Mouse (Mus musculus) liver, embryonic 14.5 days (tissue): Measurements from ENCODE around the gene Agt. TPM values are rescaled to one million over a fixed set of nuclear protein-coding genes. Genes with fewer than 3 reads are reported as not detected.

Experiments used
- ATAC-seq: fragments of 200-750 bp; cut with Nextera tagmentation; 2 replicates; pipeline ENCODE4 v1.8.0; 2017; ENCODE audit warnings: moderate number of reproducible peaks, mild to moderate bottlenecking, moderate library complexity; ENCODE audit not compliant: insufficient read depth
- DNase-seq, 3 experiments: peaks; one replicate each; pipeline ENCODE4 v3.0.0-alpha.2; 2012 to 2013; ENCODE audit warnings: low read depth in 3 of 3, low spot score in 3 of 3
- H3K27ac ChIP-seq: fragments of 300-500 bp; sonication (generic); 2 replicates; pipeline ENCODE4 v1.5.1; 2014; ENCODE audit warnings: moderate library complexity, mild to moderate bottlenecking, control low read depth, inconsistent platforms
- H3K27me3 ChIP-seq: fragments of 300-500 bp; sonication (generic); 2 replicates; pipeline ENCODE4 v1.6.1; 2014; ENCODE audit warnings: mild to moderate bottlenecking, low read length, moderate library complexity; ENCODE audit not compliant: control insufficient read depth, insufficient read depth
- H3K36me3 ChIP-seq: fragments of 300-500 bp; sonication (generic); replicated peaks from 2 replicates; pipeline ENCODE4 v1.6.1; 2014; ENCODE audit warnings: low read depth; ENCODE audit not compliant: control insufficient read depth, insufficient read depth
- H3K4me1 ChIP-seq, 2 experiments: fragments of 200-500 bp in 1 of 2; fragments of 300-500 bp in 1 of 2; sonication (generic) in 1 of 2; replicated peaks; 2 replicates each; pipeline ENCODE4 v1.6.1; 2012 to 2014; ENCODE audit warnings: antibody characterized with exemption in 1 of 2, inconsistent platforms in 1 of 2, low read length in 1 of 2; ENCODE audit not compliant: control insufficient read depth in 2 of 2, insufficient read depth in 2 of 2
- H3K4me2 ChIP-seq: fragments of 300-500 bp; sonication (generic); 2 replicates; pipeline ENCODE4 v1.6.1; 2014; ENCODE audit warnings: low read depth, mild to moderate bottlenecking, control low read depth, moderate library complexity
- H3K4me3 ChIP-seq, 2 experiments: fragments of 200-500 bp in 1 of 2; fragments of 300-500 bp in 1 of 2; sonication (generic) in 1 of 2; 2 replicates each; pipeline ENCODE4 v1.5.1; 2012 to 2014; ENCODE audit warnings: low read depth in 2 of 2, low read length in 2 of 2, mild to moderate bottlenecking in 2 of 2, control low read depth in 1 of 2, inconsistent platforms in 1 of 2, moderate library complexity in 1 of 2; ENCODE audit not compliant: insufficient read depth in 1 of 2
- H3K9ac ChIP-seq: fragments of 300-500 bp; sonication (generic); replicated peaks from 2 replicates; pipeline ENCODE4 v1.6.1; 2014; ENCODE audit warnings: mild to moderate bottlenecking, control low read depth, moderate library complexity
- H3K9me3 ChIP-seq: fragments of 300-500 bp; sonication (generic); 2 replicates; pipeline ENCODE4 v1.6.1; 2016; ENCODE audit warnings: low read length, mixed read lengths; ENCODE audit not compliant: control insufficient read depth
- CTCF ChIP-seq: IDR thresholded peaks from 2 replicates; pipeline ENCODE4 v1.5.1; 2016; ENCODE audit warnings: antibody characterized with exemption, low read depth, control low read depth
- EP300 ChIP-seq: IDR thresholded peaks from 2 replicates; pipeline ENCODE4 v1.6.1; 2016; ENCODE audit warnings: antibody characterized with exemption, low read depth
- WGBS: fragments of 180-500 bp; shearing (Covaris S2); extraction: QIAGEN DNeasy Blood & Tissue Kit; methylation state at CpG from one replicate; pipeline ENCODE4 v1.1.7; 2014; ENCODE audit not compliant: insufficient replicate concordance; 5-methylcytosine and 5-hydroxymethylcytosine counted together
- polyA plus RNA-seq, 2 experiments: library from polyadenylated mRNA; depleted of rRNA in 1 of 2; stranded (reverse) in 1 of 2; unstranded in 1 of 2; fragments of >200 nt; fragmentation: Nextera tagmentation in 1 of 2; extraction: Ambion mirVana in 1 of 2; gene quantifications; 2 replicates each; pipeline versions ENCODE4 v1.2.1 to v1.2.3; 2012 to 2014

Agt gene
- polyA plus RNA-seq, 2 experiments = 63.3 to 94.2 TPM

DNA sequence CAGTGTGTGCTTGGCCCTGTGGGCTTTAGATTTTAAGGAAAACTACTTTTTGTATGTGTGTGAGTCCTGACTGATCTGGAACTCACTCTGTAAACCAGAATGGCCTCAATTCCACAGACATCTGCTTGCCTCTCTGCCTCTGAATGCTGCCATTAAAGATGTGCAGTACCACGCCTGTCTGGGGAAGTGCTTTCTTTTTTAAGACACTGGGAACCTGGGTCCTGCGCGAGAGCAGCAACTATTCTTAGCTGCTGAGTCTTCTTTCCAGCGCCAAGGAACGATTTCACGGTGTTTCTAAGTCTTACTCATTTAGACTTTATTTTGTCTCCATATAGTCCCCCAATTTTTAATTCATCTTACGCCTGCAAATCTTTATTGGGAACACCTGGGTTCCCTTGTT, 22.7 kb downstream of the Agt start:
- H3K27ac ChIP-seq = no peak overlapping the region
- no peak overlapping the region for H3K4me2 ChIP-seq
- H3K9me3 ChIP-seq = no peaks in the 10 kb centered on the region
- no peak overlapping the region for H3K9ac ChIP-seq
- TF ChIP-seq EP300 = no peak
- H3K4me1 ChIP-seq = no peaks in the 10 kb centered on the region
- ATAC-seq (no peak), DNase-seq (no peak)
- H3K27me3 ChIP-seq = no peaks in the 10 kb centered on the region
- WGBS = 78% methylated on average over 7 of the region's 7 CpGs
- H3K4me3 ChIP-seq = no peak overlapping the region
- peaks cover 36% of the 10 kb centered on the region for H3K36me3 ChIP-seq

DNA sequence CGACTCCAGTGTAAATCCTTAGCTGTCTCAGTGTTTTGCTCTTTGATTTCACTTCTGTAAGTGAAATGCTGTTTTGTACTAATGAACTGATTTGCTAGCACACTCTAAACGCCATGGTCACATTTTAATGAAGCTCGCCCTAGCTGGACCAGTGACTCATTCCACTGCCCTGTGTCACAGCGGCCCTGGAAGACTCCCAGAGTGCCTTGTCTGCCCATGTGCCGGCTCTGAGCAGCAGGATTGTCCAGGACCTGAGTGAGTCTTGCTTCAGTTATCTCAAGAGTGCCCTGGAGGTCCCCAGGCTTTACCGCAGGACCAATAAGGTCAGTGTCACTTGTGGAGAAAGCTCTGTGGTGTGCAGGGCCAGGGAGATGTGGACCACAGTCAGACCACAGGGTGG, 23.1 kb downstream of the Agt start:
- Histone ChIP-seq H3K27ac (no peak overlapping the region), H3K27me3 (no peaks in the 10 kb centered on the region), H3K36me3 (peaks cover 40% of the 10 kb centered on the region), H3K9me3 (no peaks in the 10 kb centered on the region), H3K9ac (no peak overlapping the region), H3K4me3 (no peak overlapping the region), H3K4me1 (no peaks in the 10 kb centered on the region), H3K4me2 (no peak overlapping the region)
- WGBS = 76% methylated on average over 6 of the region's 6 CpGs
- DNase-seq (no peak), ATAC-seq (no peak)
- no peak for TF ChIP-seq EP300
- no peak for TF ChIP-seq CTCF

DNA sequence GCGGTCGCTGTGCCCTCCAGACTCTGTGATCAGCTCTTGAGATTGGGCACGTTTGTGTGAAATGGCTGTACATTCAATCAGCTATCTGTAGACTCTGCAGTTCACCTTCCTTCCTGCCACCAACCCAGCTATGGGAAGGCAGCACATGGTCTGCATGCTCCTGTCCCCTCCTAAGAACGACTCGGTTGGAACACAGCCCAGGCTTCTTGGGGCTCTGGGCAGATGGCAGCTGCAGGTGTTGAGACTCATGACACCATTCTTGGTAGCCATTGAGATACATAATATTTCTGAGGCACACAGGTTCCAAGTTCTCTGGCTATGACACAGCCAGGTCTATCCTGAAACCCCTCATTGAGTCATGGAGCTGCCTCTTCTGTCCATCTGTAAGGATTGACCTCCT, 26.2 kb downstream of the Agt start:
- no peaks in the 10 kb centered on the region for H3K27me3 ChIP-seq
- peaks cover 35% of the 10 kb centered on the region for H3K36me3 ChIP-seq
- 86% methylated on average over 5 of the region's 5 CpGs for WGBS
- peaks cover 0 to 4% of the 10 kb centered on the region in 2 experiments; a peak in 2 of 4 replicates for H3K4me1 ChIP-seq
- no peak for ATAC-seq
- H3K27ac ChIP-seq = no peak overlapping the region
- no peak overlapping the region for H3K9ac ChIP-seq
- H3K4me2 ChIP-seq = no peak overlapping the region
- H3K9me3 ChIP-seq = no peaks in the 10 kb centered on the region
- TF ChIP-seq CTCF (no peak), EP300 (no peak)
- H3K4me3 ChIP-seq = no peak overlapping the region
- no peak for DNase-seq

DNA sequence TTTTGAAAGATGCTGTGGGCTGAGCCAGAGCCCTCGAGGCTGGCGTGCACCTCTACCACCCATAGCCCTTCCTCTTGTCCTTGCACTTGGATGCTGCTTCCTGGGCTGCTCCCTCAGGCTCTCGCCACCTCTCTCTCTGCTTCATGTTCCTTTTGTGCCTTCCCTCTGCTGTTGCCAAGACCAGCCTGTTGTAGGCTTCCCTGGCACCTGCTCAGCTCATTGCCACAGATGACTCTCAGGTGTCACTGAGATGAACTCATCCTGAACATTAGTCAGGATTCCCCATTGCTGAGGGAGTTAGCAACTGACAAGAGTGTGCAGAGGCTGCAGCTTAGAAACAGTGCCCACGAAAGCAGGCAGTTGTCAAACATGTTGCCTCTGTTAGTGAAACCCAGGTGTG, 27.5 kb downstream of the Agt start:
- 77% methylated on average over 4 of the region's 4 CpGs for WGBS
- TF ChIP-seq CTCF = no peak
- TF ChIP-seq EP300 = no peak
- Histone ChIP-seq H3K4me3 (no peak overlapping the region), H3K9me3 (no peaks in the 10 kb centered on the region), H3K4me1 (peaks cover 0 to 4% of the 10 kb centered on the region in 2 experiments; a peak in 2 of 4 replicates), H3K27ac (no peak overlapping the region), H3K4me2 (no peak overlapping the region), H3K27me3 (no peaks in the 10 kb centered on the region), H3K36me3 (peaks cover 35% of the 10 kb centered on the region), H3K9ac (no peak overlapping the region)
- ATAC-seq (no peak), DNase-seq (no peak)

DNA sequence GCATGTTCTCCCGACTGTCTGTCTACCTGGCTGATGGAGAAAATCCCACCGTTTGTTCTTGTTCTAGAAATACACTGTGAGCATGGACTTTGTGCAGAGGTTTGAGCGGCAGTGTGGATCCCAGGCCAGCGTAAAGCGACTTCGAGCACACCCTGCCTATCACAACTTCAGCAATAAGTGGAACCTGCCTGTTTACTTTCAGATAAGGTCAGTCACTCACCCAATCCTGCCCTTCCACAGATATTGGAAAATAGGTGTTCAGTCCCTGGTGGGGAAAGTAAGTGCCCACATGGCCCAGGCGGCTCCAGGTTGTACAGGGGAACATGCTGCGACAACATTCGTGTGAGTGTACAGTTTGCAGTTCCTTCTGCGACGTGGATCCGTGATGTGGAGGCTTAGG, 28.6 kb downstream of the Agt start:
- whole genome bisulfite sequencing = 76% methylated on average over 12 of the region's 12 CpGs
- Histone ChIP-seq H3K36me3 (peaks cover 28% of the 10 kb centered on the region; the same call in 1 of the 2 replicates), H3K27ac (no peak overlapping the region)

More for the DNA sequence above, 28.6 kb downstream of the Agt start:
- no peaks in the 10 kb centered on the region for H3K27me3 ChIP-seq
- H3K4me1 ChIP-seq = peaks cover 0 to 4% of the 10 kb centered on the region in 2 experiments; a peak in 2 of 4 replicates
- no peak for ATAC-seq
- H3K4me3 ChIP-seq = no peak overlapping the region
- H3K9me3 ChIP-seq = no peaks in the 10 kb centered on the region
- H3K9ac ChIP-seq = no peak overlapping the region
- no peak overlapping the region for H3K4me2 ChIP-seq
- no peak for TF ChIP-seq CTCF
- no peak for TF ChIP-seq EP300
- DNase-seq = no peak
